26 mouse cellular contexts compared by ENCODE assay signal in the genomic region with DNA sequence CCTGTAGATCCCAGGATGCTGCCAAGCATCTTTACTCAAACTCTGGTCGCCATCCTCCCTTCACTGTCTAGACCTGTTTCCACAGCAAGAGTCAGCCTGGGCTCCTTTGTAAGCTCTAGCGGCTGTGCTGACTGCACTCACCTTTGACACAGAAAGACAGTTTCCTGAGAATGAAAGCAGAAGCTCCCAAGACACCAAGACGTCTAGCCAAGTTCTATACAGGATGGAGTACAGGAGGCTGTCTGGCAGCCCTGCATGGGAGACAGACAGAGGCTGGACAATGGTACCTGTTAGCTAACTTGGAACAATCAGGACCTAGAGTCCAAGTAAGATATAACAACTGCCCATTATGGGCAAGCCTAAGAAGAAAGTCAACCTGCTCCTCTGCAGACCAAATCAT. TPM values are rescaled to one million over a fixed set of nuclear protein-coding genes. Genes with fewer than 3 reads are reported as not detected.
"Had no signal": no experiment of that assay in that cellular context is flagged by ENCODE, and none has a peak within 500 bp of the region (broad histone marks: within the 10 kb centered on the region; RNA-seq: fewer than 3 reads in every experiment).

No protein-coding gene starts in this region.

- H3K27ac ChIP-seq: liver, embryonic 14.5 days; midbrain, embryonic 12.5 days; neural tube, embryonic 12.5 days had no signal

- ATAC-seq: midbrain, embryonic 16.5 days had no signal

- H3K9me3 ChIP-seq: midbrain, embryonic 12.5 days; neural tube, embryonic 12.5 days had no signal

- H3K4me3 ChIP-seq: midbrain, embryonic 12.5 days; myocyte; neural tube, embryonic 12.5 days had no signal

- H3K9ac ChIP-seq: liver, embryonic 14.5 days; lung, embryonic 14.5 days; midbrain, embryonic 12.5 days; neural tube, embryonic 12.5 days had no signal

- DNase-seq: lung, adult 18-20 months; lung, embryonic 14.5 days; lung, postnatal 10 days; lung, postnatal 4 days; midbrain, embryonic 14.5 days; right cerebral cortex, adult 18-20 months; right cerebral cortex, postnatal 25 days; right cerebral cortex, postnatal 4 days; spleen, adult 18-20 months; thymus, adult 18-20 months; thymus, postnatal 14 days; thymus, postnatal 36 days had no signal

- H3K4me2 ChIP-seq: lung, embryonic 14.5 days; neural tube, embryonic 12.5 days had no signal

- H3K36me3 ChIP-seq: midbrain, embryonic 12.5 days; neural tube, embryonic 12.5 days had no signal

RNA-seq across cellular contexts. Expression of a gene that starts 8.8 kb away (rescaled TPM):
- polyA plus RNA-seq: liver, embryonic 16.5 days; neural tube, embryonic 14.5 days; stomach, embryonic 14.5 days; stomach, embryonic 16.5 days had no signal

RNA-seq across cellular contexts. Expression of a gene that starts 25.9 kb away (rescaled TPM):
- total RNA-seq: megakaryocyte, adult 5-6 weeks; megakaryocyte-erythroid progenitor cell, adult 5-6 weeks had no signal
- polyA plus RNA-seq: liver, embryonic 14.5 days; liver, embryonic 16.5 days; lung, embryonic 14.5 days; lung, embryonic 16.5 days; midbrain, embryonic 14.5 days; midbrain, embryonic 16.5 days; myocyte; neural tube, embryonic 12.5 days; neural tube, embryonic 14.5 days; small intestine, adult 2 months; stomach, embryonic 14.5 days; stomach, embryonic 16.5 days; thymus, postnatal 0 days had no signal
